Mouse (Mus musculus) spleen, adult 2 months (tissue): ENCODE measurements around the gene Map4k3.

Source experiments
- CTCF ChIP-seq: fragments of 200-500 bp; IDR thresholded peaks from 2 replicates; pipeline ENCODE4 v1.5.1; 2011; ENCODE audit warnings: mild to moderate bottlenecking, inconsistent platforms; ENCODE audit not compliant: insufficient read depth, insufficient read length, insufficient replicate concordance; ENCODE audit errors: extremely low read depth
- POLR2A ChIP-seq: fragments of 200-500 bp; IDR thresholded peaks from 2 replicates; pipeline ENCODE4 v1.6.1; 2011; ENCODE audit warnings: low read depth, low read length, inconsistent platforms

- TF ChIP-seq CTCF (no peak), POLR2A (no peak)
These were observed 81.4 kb downstream of the Map4k3 start for GRCm38 (mm10) chr17:80646843-80647242.
